Mouse (Mus musculus) layer of hippocampus, adult 2 months (tissue): ENCODE results near the gene Pkn1. TPM values are rescaled to one million over a fixed set of nuclear protein-coding genes. Genes with fewer than 3 reads are reported as not detected.

Experiments used
- DNase-seq, 2 experiments: peaks; one replicate each; pipeline ENCODE4 v3.0.0; 2022; ENCODE audit warnings: low spot score in 2 of 2
- H3K27ac ChIP-seq: fragments of 200-600 bp; 2 replicates; pipeline ENCODE4 v1.8.1; 2022
- H3K4me3 ChIP-seq: fragments of 200-600 bp; 2 replicates; pipeline ENCODE4 v1.8.1; 2022; ENCODE audit warnings: mild to moderate bottlenecking
- CTCF ChIP-seq: fragments of 200-600 bp; conservative IDR thresholded peaks from 2 replicates; pipeline ENCODE4 v1.8.1; 2022; ENCODE audit warnings: antibody characterized with exemption, mild to moderate bottlenecking, moderate library complexity
- long read RNA-seq, 2 experiments: library from polyadenylated mRNA; stranded (forward); transcript quantifications; one replicate each; pipeline ENCODE4 v2.0.0; 2021; ENCODE audit warnings: borderline mapping rate in 2 of 2
- total RNA-seq, 2 experiments: library from RNA; stranded (reverse); gene quantifications; 2 replicates each; pipeline ENCODE4 v1.2.3; 2021

Gene Pkn1
- 10 to 100 TPM; 47.9 to 56.8 TPM for total RNA-seq
- long read RNA-seq, experiment 1, full-length matches to known transcripts = 16 of 40 reads
- long read RNA-seq, experiment 1, partial matches to known transcripts = 9 of 40 reads
- long read RNA-seq, experiment 1, other reads (novel, unspliced or antisense) = 15 of 40 reads
- long read RNA-seq, experiment 2, full-length matches to known transcripts = 15 of 36 reads
- long read RNA-seq, experiment 2, partial matches to known transcripts = 7 of 36 reads
- long read RNA-seq, experiment 2, other reads (novel, unspliced or antisense) = 14 of 36 reads

DNA sequence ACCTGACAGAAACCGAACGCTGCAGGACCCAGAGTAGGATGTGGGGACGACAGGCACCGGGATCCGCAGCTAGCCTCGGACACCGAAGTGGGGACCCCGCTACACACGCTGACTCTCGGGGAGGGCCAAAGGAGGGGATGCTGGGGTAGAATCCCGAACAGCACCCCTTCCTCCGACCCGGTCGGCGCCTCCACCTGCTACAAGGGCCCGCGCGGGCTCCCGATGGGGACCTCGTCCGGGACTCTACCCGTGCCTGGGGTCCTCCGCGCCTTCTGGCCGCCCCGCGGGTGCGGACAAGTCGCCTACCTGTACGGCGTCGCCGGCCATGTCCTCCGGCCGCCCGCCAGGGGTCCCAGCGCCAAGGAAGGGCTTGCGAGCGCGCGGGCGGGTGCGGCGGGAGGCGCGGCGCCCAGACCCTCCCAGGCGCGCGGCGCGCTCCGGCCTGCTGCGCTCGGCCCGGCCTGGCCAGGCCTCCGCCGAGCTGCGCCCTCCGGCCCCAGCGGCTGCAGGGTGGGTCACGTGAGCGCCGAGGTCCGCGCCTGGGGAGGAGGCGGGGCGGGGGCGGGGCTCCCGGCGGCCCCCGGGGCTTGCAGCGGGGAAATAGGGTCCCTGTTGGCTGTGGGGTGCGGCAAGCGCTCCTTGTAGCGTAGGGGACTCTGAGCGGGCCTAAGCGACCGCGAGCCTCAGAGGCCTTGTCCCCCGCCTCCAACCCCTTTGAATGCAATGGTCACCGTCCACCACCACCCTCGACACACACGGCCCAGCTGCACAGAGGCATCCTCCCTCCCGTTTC lies at the start of gene Pkn1:
TSS of gene Pkn1 (minus strand) at position 519 of the 793 bp plus-strand sequence.
- Histone ChIP-seq H3K4me3 (peak within 1 kb of the TSS; percentile 97), H3K27ac (peak within 1 kb of the TSS; percentile 96)
- peak; percentile 50 to 61 for DNase-seq
- TF ChIP-seq CTCF = peak; percentile 37

DNA sequence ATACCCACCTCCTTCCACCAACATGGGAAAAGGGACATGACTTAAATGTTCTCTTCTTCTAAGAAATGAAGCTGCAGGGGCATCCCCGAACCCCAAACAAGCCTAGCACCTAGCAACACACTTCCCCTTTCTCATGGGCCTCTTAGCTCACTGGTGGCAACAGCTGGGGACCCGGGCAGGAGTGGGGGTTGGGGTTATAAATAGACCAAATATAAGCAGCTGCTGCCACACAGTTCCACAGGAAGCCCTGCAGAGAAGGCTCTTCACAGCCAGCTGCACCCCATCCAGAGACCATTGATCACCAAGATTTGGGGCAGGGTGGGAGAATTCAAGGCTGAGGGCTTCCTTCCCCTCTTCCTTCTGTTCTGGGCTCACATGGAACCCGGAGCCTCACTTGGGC lies 49.7 kb upstream of the Pkn1 start:
- Histone ChIP-seq H3K27ac (no peak overlapping the region), H3K4me3 (no peak overlapping the region)
- DNase-seq = no peak
- no peak for TF ChIP-seq CTCF

DNA sequence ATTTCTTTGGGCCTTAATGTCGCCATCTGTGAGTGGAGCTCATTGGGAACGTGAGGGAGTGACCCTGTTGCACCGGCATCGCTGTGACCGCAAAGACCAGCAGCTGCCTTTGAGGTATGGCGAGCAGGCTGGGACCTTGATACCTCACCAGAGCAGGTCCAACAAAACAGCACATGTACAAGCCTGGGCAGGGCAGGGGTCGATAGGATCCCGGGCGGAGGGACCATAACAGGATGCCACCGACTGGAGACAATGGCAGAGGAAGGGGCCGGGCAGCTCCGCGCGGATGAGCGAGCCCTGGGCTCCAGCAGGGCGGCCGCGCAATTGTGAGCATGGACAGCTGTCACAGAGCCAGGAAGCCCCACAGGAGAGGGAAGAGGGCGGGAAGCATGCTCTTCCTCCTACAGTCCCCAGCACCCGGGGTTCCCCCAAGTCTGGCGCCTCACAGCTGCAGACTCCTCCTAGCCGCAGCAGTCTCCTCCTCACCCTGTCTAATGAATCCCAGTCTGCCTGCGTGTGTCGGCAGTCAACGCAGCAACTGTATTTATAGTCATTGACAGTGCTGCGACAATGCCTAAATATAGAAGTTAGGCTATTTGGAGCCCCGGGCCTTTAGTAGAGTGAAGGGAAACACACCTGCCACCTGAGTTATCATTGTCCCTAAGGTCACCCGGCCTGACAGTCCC lies 48.8 kb upstream of the Pkn1 start:
- peak; percentile 35; the same call in 1 of the 2 replicates for TF ChIP-seq CTCF
- Histone ChIP-seq H3K27ac (peak overlapping the region; percentile 2; the same call in 1 of the 2 replicates), H3K4me3 (peak overlapping the region; percentile 47)
- DNase-seq = no peak

DNA sequence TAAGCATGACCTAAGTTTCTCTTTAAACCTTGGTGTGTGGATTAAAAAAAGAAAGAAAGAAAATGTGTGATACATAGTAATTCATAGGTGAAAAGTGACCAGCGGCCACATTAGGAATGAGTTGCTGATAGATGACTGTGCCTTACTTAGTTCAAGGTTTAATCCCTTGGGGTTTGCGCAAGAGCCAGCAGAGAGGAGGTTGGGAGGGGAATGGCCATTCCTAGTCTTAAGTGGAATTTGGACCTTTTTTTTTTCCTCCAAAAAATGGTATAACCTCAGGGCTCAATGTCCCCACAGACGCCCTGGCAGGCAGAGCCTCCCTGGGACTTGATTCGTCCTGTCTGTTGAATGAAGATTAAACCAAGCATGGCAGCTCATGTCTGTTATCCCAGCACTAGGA lies 45.1 kb upstream of the Pkn1 start:
- TF ChIP-seq CTCF = no peak
- Histone ChIP-seq H3K27ac (no peak overlapping the region), H3K4me3 (no peak overlapping the region)
- no peak for DNase-seq

DNA sequence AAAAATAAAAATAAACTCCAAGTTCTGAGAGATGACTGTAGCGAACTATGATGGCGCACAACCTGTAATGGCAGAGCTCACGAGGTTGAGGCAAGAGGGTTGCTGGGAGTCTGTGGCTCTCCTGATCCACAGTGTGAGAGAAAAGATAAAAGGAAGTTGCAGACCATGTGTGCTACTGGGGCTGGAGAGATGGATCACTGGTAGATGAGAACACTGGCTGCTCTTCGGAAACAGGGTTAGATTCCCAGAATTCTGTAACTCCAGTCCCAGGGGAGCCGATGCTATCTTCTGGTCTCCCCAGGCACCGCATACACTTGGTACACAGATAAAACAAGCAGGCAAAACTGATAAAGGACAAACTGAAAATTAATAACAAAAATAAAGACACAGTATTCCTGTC lies 44.0 kb upstream of the Pkn1 start:
- DNase-seq = no peak
- Histone ChIP-seq H3K4me3 (no peak overlapping the region), H3K27ac (no peak overlapping the region)
- no peak for TF ChIP-seq CTCF

DNA sequence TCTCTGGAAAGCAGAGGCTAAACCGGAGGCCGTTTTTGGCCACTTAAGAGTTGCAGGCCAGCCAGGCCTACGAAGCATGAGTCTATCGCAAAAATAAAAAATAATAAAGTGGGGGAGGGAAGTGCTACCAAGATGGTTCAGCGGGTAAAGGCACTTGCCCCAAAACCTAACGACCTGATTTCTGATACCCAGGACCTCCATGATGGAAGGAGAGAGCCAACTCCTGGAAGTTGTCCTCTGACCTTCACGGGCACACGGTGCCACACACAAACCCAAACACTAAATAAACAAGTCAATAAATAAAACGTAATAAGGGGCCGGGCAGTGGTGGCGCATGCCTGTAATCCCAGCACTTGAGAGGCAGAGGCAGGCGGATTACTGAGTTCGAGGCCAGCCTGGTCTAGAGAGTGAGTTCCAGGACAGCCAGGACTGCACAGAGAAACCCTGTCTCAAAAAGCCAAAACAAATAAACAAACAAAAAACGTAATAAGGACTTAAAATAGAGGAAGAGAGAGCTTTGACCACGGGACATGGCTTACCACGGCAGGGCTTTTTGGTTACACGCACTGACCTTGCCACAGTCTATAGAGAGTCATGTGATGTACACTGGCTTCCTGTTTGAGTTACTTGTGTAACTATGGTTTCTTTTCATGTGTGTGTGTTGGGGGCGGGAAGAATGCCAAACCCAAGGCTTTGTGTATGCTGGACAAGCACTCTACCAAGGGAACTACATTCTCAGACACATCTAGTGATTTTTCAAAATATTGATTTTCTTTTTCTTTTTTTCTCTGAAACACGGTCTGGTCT lies 43.1 kb upstream of the Pkn1 start:
- no peak for TF ChIP-seq CTCF
- no peak for DNase-seq
- Histone ChIP-seq H3K4me3 (no peak overlapping the region), H3K27ac (peak overlapping the region; percentile 75; the same call in 1 of the 2 replicates)

DNA sequence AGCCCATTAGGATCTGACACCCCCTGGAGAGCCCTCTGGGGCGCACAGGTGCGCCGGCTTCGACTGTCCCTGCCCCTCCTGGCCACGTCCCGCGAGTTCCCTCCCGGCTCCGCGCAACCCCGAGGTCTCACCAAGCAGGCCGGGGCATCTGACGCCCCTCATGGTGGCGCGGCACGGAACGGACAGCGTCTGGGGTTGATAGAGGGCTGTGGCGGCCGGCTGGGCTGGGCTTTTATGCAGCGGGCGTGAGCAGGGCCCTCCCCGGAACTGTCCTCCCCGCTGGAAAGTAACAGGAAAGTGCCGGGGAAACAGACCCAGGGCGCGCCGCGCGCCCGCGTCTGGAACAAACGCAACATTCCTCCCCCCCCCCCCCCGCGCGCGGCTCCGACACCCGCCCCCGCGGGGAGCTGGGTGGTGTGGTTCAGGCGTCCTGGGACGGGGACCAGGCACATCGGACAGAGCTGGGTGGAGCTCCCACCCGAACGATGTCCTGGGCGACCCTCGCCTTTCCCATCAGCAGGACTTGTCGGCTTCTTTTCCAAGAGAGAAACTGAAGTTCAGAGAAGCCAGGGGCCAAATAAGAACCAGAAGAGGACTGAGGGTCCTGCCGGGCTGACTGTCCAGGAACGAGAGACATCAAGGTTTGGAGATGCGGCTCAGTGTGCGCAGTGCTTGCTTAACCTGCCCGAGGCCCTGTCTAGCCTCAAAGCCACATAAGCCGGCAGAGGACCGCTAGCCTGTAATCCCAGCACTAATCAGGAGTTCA lies 42.2 kb upstream of the Pkn1 start, which contains the start of gene Adgre5:
TSS of gene Adgre5 (minus strand) at position 351 of the 766 bp plus-strand sequence.
- Histone ChIP-seq H3K27ac (peak within 1 kb of the TSS; percentile 77), H3K4me3 (peak within 1 kb of the TSS; percentile 60)
- no peak for DNase-seq
- no peak for TF ChIP-seq CTCF

DNA sequence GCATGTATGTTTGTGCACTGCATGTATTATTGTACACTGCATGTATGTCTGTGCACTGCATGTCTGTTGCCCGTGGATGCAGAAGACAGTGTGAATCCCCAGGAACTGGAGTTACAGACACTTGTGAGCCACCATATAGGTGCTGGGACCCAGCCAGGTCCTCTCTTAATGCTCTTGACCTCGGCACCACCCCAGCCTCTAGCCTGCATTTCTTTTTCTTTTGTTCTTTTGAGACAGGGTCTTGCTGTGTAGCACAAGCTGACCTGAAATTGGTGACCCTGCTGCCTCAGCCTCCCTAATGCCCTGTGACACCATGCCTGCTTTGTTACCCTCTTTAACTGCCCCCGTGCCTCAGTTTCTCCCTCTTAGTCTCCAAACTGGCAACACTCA lies 41.6 kb upstream of the Pkn1 start:
- no peak for DNase-seq
- no peak for TF ChIP-seq CTCF
- Histone ChIP-seq H3K27ac (peak overlapping the region; percentile 77), H3K4me3 (peak overlapping the region; percentile 60)

DNA sequence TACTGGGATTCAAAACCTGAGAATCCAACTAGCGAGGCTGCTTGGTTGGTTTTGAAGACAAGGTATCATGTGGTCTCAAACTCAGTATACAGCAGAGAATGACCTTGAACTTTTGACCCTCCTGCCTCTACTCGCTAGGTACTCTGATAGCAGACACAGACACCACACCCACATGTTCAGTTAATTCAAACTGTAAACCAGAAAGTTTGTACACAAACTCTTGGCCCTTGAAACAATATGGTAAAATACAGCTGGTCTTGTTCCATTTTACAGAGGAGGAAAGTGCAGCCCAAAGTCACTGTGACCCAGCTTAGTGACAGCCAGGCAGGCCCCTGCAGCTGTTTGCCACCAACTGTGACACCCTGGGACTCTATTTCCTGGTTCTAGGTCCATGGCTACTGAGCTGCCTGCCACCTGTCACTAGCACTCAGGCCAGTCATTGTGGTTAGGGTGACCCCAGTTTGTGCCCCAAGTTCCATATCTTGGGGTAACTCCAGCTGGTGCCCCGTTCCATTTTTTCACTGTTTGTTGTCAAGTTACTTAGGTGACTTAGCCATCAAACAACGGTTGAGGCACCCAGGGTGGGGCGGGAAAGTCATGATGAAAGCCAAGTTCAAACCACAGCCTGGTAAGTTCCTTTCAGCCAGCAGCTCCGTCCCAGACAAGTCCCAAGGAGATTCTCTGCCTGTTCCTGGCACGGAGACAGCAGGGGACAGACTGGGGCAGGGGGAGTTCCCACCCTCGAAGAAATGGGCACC lies 40.9 kb upstream of the Pkn1 start:
- no peak for DNase-seq
- Histone ChIP-seq H3K27ac (peak overlapping the region; percentile 77; the same call in 1 of the 2 replicates), H3K4me3 (peak overlapping the region; percentile 60)
- TF ChIP-seq CTCF = no peak

DNA sequence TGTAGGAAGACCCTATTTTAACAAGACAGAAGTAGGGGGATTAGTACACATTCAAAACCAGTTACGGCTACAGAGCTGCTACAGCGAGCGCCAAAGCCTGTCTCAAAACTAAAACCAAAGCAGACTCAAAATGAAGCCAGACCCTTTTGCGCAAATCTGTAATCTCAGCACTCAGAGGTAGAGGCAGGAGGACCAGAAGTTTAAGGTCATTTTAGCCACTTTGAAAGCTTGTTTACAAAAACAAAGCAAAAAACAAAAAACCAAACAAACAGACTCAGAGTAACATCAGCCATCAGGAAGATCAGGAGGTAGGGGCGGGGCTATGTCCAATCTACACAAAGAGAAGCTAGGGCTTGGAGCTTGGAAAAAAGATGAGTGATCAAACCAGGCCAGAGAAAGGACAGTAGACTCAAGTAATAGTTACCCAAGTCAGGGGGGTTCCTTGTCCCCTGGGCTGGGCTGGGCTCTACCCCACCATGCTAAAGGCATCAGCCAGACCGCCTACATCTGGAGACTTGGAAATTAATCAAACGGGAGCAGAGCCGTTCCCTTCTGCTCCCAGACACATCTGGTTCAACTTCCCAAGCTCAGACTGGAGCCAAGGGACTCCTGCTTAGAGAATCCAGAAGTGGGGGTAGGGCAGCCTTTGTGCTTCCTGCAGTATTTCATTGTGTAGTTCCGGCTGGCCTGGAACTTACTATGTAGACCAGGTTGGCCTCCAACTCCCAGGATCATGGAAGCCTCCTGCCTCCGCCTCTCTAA lies 40.2 kb upstream of the Pkn1 start:
- Histone ChIP-seq H3K4me3 (peak overlapping the region; percentile 60; the same call in 1 of the 2 replicates), H3K27ac (no peak overlapping the region)
- TF ChIP-seq CTCF = no peak
- no peak for DNase-seq
